8 mouse cellular contexts compared by ENCODE assay signal in genomic region chr6:49367159-49368054, GRCm38 (mm10). TPM values are rescaled to one million over a fixed set of nuclear protein-coding genes. Genes with fewer than 3 reads are reported as not detected.
DNase-seq lines count a peak whose midpoint lies in the region; ATAC-seq and TF ChIP-seq lines count a peak whose summit lies in the region.

Fam221a (plus strand) TSS chr6:49367739.

- no peaks in the 10 kb centered on the region for H3K9me3 ChIP-seq in heart, embryonic 12.5 days (replicated peaks)
- no peaks in the 10 kb centered on the region for H3K9me3 ChIP-seq in kidney, postnatal 0 days (replicated peaks; ENCODE audit: low read length)
- no peaks in the 10 kb centered on the region for H3K9me3 ChIP-seq in liver, embryonic 11.5 days (ENCODE audit: control insufficient read depth, low read length)
- H3K9me3 ChIP-seq in stomach, embryonic 14.5 days (ENCODE audit: control insufficient read depth, low read depth, low read length), result no peaks in the 10 kb centered on the region

- no peaks in the 10 kb centered on the region for H3K36me3 ChIP-seq in heart, embryonic 12.5 days
- H3K36me3 ChIP-seq in kidney, postnatal 0 days (ENCODE audit: insufficient read depth, low read length), result no peaks in the 10 kb centered on the region
- H3K36me3 ChIP-seq in liver, embryonic 11.5 days (ENCODE audit: control insufficient read depth, insufficient read depth, low read length), result no peaks in the 10 kb centered on the region
- H3K36me3 ChIP-seq in stomach, embryonic 14.5 days (ENCODE audit: control insufficient read depth, insufficient read depth, low read length), result no peaks in the 10 kb centered on the region

- peak within 1 kb of the TSS; percentile 31 for H3K27ac ChIP-seq in heart, embryonic 12.5 days (ENCODE audit: poor library complexity, severe bottlenecking)
- H3K27ac ChIP-seq in kidney, postnatal 0 days, result peak within 1 kb of the TSS; percentile 38
- peak within 1 kb of the TSS; percentile 54 for H3K27ac ChIP-seq in liver, embryonic 11.5 days (ENCODE audit: low read depth, low read length)
- H3K27ac ChIP-seq in stomach, embryonic 14.5 days (ENCODE audit: low read length), result peak within 1 kb of the TSS; percentile 59; the same call in 1 of the 2 replicates

- ATAC-seq in erythroblast, adult 5-6 weeks (replicated peaks; ENCODE audit: low FRiP score, poor library complexity, severe bottlenecking), result peak; percentile 96
- ATAC-seq in heart, embryonic 12.5 days (ENCODE audit: insufficient number of reproducible peaks, low FRiP score), result peak; percentile 99
- peak; percentile 98 for ATAC-seq in kidney, postnatal 0 days (replicated peaks; ENCODE audit: low FRiP score, low read depth)
- peak; percentile 98 for ATAC-seq in liver, embryonic 11.5 days (replicated peaks; ENCODE audit: low FRiP score)
- ATAC-seq in stomach, embryonic 14.5 days (ENCODE audit: insufficient number of reproducible peaks, insufficient read depth, low FRiP score, low read depth), result peak; percentile 98

- peak within 1 kb of the TSS; percentile 78 for H3K4me2 ChIP-seq in heart, embryonic 12.5 days
- peak within 1 kb of the TSS; percentile 63 for H3K4me2 ChIP-seq in kidney, postnatal 0 days (ENCODE audit: low read length)
- peak within 1 kb of the TSS; percentile 73 for H3K4me2 ChIP-seq in liver, embryonic 11.5 days
- H3K4me2 ChIP-seq in stomach, embryonic 14.5 days (replicated peaks; ENCODE audit: low read depth, low read length), result peak within 1 kb of the TSS; percentile 73

- H3K4me3 ChIP-seq in heart, embryonic 12.5 days, result peak within 1 kb of the TSS; percentile 55
- H3K4me3 ChIP-seq in kidney, postnatal 0 days (replicated peaks; ENCODE audit: low read depth, low read length), result peak within 1 kb of the TSS; percentile 56
- peak within 1 kb of the TSS; percentile 51 for H3K4me3 ChIP-seq in liver, embryonic 11.5 days (ENCODE audit: low read depth, low read length)
- peak within 1 kb of the TSS; percentile 47 for H3K4me3 ChIP-seq in stomach, embryonic 14.5 days (ENCODE audit: low read depth, low read length)

- no peaks in the 10 kb centered on the region for H3K27me3 ChIP-seq in heart, embryonic 12.5 days (replicated peaks)
- H3K27me3 ChIP-seq in kidney, postnatal 0 days (ENCODE audit: insufficient read depth, low read length), result no peaks in the 10 kb centered on the region
- H3K27me3 ChIP-seq in liver, embryonic 11.5 days (replicated peaks; ENCODE audit: control insufficient read depth, insufficient read depth, low read length), result no peaks in the 10 kb centered on the region
- H3K27me3 ChIP-seq in stomach, embryonic 14.5 days (ENCODE audit: control insufficient read depth, insufficient read depth, low read length), result no peaks in the 10 kb centered on the region

- H3K4me1 ChIP-seq in heart, embryonic 12.5 days (replicated peaks), result peaks cover 10% of the 10 kb centered on the region
- H3K4me1 ChIP-seq in kidney, postnatal 0 days (replicated peaks; ENCODE audit: insufficient read depth, low read length), result peaks cover 6% of the 10 kb centered on the region
- peaks cover 6% of the 10 kb centered on the region; the same call in 1 of the 2 replicates for H3K4me1 ChIP-seq in liver, embryonic 11.5 days (replicated peaks; ENCODE audit: control insufficient read depth, insufficient read depth, low read length)
- H3K4me1 ChIP-seq in stomach, embryonic 14.5 days (ENCODE audit: control insufficient read depth, insufficient read depth, low read length), result 0 out of 2 replicates have a peak, but pooled peaks cover 5% of the 10 kb centered on the region

- H3K9ac ChIP-seq in heart, embryonic 12.5 days, result peak within 1 kb of the TSS; percentile 68
- peak within 1 kb of the TSS; percentile 63; the same call in 1 of the 2 replicates for H3K9ac ChIP-seq in kidney, postnatal 0 days (ENCODE audit: low read depth, low read length)
- H3K9ac ChIP-seq in liver, embryonic 11.5 days (ENCODE audit: low read depth, low read length), result peak within 1 kb of the TSS; percentile 63
- H3K9ac ChIP-seq in stomach, embryonic 14.5 days (replicated peaks; ENCODE audit: low read depth, low read length), result peak within 1 kb of the TSS; percentile 47

- 4% methylated on average over 45 of the region's 49 CpGs for WGBS in heart, embryonic 12.5 days
- WGBS in kidney, postnatal 0 days, result 4% methylated on average over 49 of the region's 49 CpGs
- 6% methylated on average over 42 of the region's 49 CpGs for WGBS in liver, embryonic 11.5 days
- WGBS in stomach, embryonic 14.5 days, result 3% methylated on average over 45 of the region's 49 CpGs

- peak; percentile 86 for DNase-seq in B cell, adult 2 months
- peak; percentile 95 for DNase-seq in brain, adult 2 months (ENCODE audit: low read depth, low spot score)
- DNase-seq in kidney, postnatal 0 days (ENCODE audit: low spot score), result peak; percentile 99
- peak; percentile 90 for DNase-seq in liver, embryonic 11.5 days (ENCODE audit: low spot score)
- DNase-seq in naive thymus-derived CD4-positive, alpha-beta T cell, adult 2 months (ENCODE audit: low read depth), result peak; percentile 95

- TF ChIP-seq CTCF in kidney, postnatal 0 days (IDR thresholded peaks at IDR 0.05; ENCODE audit: low read depth), result peak; percentile 42; the same call in 1 of the 2 replicates

RNA-seq across cellular contexts. Expression of gene Fam221a, which starts in this region (rescaled TPM):
- 2.7 and 2.9 TPM in 2 replicates for total RNA-seq in erythroblast, adult 5-6 weeks (2015; ENCODE audit: low replicate concordance)
- total RNA-seq in erythroblast, adult 5-6 weeks (2017; ENCODE audit: low replicate concordance), result 1.1 and 2.2 TPM in 2 replicates
- polyA plus RNA-seq in heart, embryonic 12.5 days (2016; fragmentation: Nextera tagmentation; extraction: Ambion mirVana), result 3.6 and 3.9 TPM in 2 replicates
- 5.1 and 7.5 TPM in 2 replicates for polyA plus RNA-seq in kidney, postnatal 0 days (2015; fragmentation: Nextera tagmentation; extraction: Ambion mirVana)
- polyA plus RNA-seq in liver, embryonic 11.5 days (2014; fragmentation: Nextera tagmentation; extraction: Ambion mirVana), result 3.4 and 3.8 TPM in 2 replicates
- polyA plus RNA-seq in stomach, embryonic 14.5 days (2014; fragmentation: Nextera tagmentation; extraction: Ambion mirVana), result 8.6 and 9.9 TPM in 2 replicates

Comparison
In these comparisons a context has a peak if more than half of its experiments do, and no peak if none do; other contexts are left out.
1. Peak in every context shown above with its lines: DNase-seq, ATAC-seq, H3K4me3 ChIP-seq and H3K27ac ChIP-seq.